Mouse (Mus musculus) layer of hippocampus, postnatal 14 days (tissue): ENCODE results near the gene Rhobtb1. TPM values are rescaled to one million over a fixed set of nuclear protein-coding genes. Genes with fewer than 3 reads are reported as not detected.
A peak's percentile ranks its signal among the peaks of the same experiment; 100 is the strongest.

Experiments
- DNase-seq, 2 experiments: peaks; one replicate each; pipeline ENCODE4 v3.0.0; 2021 to 2022; ENCODE audit warnings: low spot score in 2 of 2, mixed read lengths in 1 of 2
- total RNA-seq, 2 experiments: library from RNA; stranded (reverse); gene quantifications; 2 replicates each; pipeline ENCODE4 v1.2.3; 2021

Rhobtb1 gene
- total RNA-seq, 2 experiments from 2014 or later: 7.3 to 8.5 TPM

- DNase-seq: no peak
Observed at GRCm38 (mm10) chr10:69271436-69271835, 120.2 kb downstream of the Rhobtb1 start.

DNA sequence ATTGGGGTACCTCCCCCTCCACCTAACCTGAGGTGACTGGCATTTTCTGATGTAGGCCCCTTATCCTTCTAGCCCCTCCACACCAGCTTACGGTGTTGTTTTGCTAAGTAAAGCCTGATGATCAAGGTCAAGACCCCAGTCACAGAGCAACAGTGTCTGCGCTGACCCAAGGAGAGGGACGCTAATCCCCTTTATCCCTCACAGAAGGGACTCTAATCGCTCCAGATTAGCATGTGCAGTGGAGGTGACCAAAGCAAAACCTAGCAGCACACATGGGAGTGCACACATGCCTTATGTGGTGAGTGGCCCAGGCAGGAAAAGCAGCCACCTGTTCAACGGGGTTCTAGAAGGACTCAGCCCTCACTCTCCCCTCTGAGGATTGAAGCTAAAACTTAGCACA lies 123.0 kb downstream of the Rhobtb1 start:
- DNase-seq: no peak

DNA sequence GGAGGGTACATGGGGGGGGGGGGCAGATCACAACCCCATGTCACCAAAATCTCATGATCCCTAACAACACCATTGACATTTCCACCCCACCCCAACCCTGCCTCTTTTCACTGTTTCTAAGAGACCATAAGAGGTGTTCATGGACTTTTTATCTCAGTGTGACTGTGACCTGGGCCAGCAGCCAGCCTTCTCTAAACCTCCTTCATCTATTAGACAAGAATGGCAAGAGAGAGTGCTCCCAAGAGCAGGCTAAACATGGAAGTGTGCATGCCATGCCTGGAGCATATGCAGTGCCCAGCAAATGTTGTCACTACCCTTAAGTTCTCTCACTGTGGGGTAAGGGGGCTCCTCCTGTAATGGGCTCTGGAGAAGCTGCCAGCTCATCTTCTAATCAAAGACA lies 123.5 kb downstream of the Rhobtb1 start:
- no peak for DNase-seq

GRCm38 (mm10) chr10:69275811-69276775 lies 124.9 kb downstream of the Rhobtb1 start:
- DNase-seq: no peak

- DNase-seq: no peak
Observed at GRCm38 (mm10) chr10:69276920-69277435, 125.7 kb downstream of the Rhobtb1 start.

DNA sequence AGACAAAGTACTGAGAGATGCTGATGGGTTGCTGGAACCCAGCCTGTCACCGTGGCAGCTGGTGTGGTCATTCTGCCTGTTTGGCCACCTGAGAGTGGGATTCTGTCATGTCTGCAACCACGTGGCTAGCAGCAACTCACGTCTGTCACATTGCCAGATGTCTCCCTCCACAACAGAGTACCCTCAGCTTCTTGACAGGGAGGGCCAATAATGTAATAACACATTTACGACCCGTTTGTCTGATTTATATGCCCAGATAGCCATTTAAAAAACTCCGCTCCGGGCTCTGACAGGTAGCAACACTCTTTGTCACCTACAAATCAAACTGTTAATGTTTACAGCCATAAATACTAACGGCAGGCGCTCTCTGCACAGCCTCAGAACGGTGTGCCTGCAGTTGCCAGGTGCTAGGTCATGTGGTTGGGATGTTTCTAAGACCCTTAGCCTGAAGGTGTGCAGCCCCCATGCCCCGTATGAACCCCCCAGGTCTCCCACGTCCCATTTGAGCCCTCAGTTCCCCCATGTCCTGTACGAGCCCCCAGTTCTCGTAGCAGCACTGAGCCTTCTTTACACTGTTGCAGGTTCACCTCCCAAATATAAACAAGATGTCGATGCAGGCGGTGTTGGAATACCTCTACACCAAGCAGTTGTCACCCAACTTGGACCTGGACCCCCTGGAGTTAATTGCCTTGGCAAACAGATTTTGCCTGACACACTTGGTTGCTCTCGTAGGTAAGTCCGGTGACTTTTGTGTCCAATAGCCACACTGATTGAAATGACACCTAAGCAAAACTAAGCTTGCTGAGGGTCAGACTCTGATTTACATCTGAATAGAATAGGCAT lies 127.8 kb downstream of the Rhobtb1 start:
- no peak for DNase-seq

- peak in 1 of 2 experiments; percentile 11 for DNase-seq
Observed at GRCm38 (mm10) chr10:69279607-69279978, 128.4 kb downstream of the Rhobtb1 start.

GRCm38 (mm10) chr10:69286939-69287338 lies 135.7 kb downstream of the Rhobtb1 start:
- DNase-seq: no peak

GRCm38 (mm10) chr10:69288086-69288485 lies 136.9 kb downstream of the Rhobtb1 start:
- DNase-seq: no peak

GRCm38 (mm10) chr10:69288720-69289119 lies 137.5 kb downstream of the Rhobtb1 start:
- DNase-seq: no peak

GRCm38 (mm10) chr10:69290736-69291135 lies 139.5 kb downstream of the Rhobtb1 start:
- no peak for DNase-seq

GRCm38 (mm10) chr10:69295919-69296318 lies 144.7 kb downstream of the Rhobtb1 start:
- DNase-seq: no peak

- no peak for DNase-seq
Observed at GRCm38 (mm10) chr10:69299985-69300384, 148.8 kb downstream of the Rhobtb1 start.

DNA sequence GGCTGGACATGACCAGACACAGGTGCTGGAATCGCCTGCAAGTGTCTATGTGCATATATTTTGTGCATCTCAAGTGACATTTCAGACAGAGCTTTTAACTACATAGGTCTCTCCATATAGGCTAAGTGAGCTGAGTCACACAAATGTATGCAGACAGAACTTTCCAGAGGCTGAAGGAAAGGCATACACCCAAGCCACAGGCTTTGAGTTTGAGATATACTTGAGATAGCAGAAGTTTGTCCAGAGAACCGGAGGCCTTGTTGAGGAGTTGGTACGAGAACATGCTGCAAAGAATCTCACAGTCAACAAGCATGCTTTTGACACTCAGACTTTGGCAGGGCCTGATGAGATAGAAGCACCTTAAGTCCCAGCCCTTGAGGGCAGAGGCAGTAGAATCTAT lies 151.4 kb downstream of the Rhobtb1 start:
- no peak for DNase-seq

- DNase-seq: no peak
Observed at GRCm38 (mm10) chr10:69304819-69305218, 153.6 kb downstream of the Rhobtb1 start.

DNA sequence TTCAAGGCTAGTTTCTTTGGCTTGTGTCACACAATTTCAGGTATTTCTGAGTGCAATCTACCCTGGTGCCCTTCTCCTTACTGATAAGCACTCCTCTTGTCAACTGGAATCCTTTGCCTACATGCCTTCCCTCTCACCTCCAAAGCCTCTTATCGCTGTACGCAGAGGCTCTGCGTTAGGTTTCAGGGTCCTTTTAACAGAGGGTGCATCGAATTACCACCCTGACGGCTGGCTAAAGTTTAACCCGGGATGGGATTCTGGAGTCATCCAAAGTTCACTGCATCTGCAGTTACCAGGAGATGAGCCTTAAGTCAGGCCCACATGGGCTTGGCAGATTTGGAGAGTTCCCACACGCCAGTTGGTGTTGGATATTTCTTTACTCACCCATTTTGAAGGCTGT lies 154.4 kb downstream of the Rhobtb1 start:
- no peak for DNase-seq

- no peak for DNase-seq
Observed at GRCm38 (mm10) chr10:69306205-69306604, 155.0 kb downstream of the Rhobtb1 start.

GRCm38 (mm10) chr10:69307067-69307466 lies 155.8 kb downstream of the Rhobtb1 start:
- DNase-seq: peak; percentile 37 to 73

DNA sequence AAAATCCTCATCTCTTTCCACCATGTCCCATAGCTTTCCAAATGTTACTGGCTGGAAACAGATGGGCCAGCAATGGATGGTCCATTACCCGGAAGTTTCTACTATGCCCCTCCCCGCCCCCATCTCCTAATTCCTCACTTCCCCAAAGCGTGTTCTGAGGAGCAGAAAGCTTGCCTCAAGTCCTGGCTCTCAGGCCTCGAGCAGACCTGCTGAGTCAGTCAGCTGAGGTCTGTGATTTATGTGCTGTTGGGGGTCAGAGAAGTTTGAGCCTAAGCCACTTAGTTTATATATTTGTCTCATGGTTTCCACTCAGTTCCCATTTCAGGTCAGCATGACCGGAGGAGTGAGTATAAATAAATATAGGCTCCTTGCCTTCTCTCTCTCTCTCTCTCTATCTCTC lies 157.9 kb downstream of the Rhobtb1 start:
- DNase-seq: no peak

DNA sequence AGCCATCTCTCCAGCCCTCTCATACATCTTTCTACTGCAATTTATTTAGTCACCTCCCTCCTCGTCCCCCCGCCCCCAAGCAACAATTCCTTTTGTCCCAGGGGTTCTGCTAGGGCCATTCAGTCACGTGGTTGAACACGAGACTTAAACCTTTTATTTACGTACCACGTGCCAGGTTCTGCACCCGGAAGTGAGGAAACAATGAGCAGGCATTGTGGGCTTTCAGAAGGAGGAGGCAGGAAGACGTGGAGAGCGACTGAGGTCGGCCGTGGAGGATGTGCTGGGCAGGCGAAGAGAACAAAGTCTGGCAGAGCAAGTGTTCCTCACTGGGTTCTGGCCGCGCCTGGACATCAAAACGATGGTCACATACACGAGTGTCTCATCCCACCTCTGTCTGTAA lies 160.6 kb downstream of the Rhobtb1 start:
- DNase-seq: no peak

DNA sequence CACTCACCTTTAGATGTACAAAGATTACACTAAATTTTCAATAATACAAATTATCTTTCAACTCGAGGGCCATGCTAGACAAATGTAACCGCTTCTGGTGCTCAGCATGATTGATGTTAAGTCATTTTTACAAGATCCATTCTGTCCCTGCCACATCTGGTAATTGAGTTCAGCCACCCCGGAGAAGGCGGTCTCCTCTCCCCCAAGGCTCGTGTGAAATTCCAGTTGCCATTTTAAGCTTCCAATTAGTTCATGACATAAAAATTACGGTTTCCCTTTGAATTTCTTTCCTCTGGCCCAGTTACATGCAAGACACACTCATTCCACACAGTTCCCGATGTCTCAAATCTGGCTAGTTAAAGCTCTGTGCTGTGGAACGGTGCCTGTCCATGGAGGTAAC lies 162.7 kb downstream of the Rhobtb1 start:
- DNase-seq: no peak

DNA sequence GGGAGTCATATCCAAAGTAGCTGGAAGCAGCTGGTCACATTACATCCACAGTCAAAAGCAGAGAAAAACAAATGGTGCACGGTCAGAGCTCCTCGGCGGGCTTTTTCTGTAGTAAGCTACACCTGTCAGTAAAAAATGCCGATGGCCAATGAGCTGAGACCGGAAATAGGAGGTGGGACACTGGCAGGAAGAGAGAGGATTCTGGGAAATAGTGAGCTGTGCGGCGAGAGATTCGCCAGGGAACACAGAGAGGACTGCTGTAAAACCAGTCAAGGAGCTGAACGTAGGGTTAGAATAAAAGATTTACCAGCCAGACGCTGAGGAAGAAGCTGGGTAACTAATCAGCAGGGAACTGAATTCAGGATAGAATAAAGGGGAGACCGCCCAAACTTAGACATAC lies 167.3 kb downstream of the Rhobtb1 start:
- DNase-seq: no peak
